Mouse (Mus musculus): ENCODE measurements around the gene Gm4778.
A peak's percentile ranks its signal among the peaks of the same experiment; 100 is the strongest.
"Not testable (repeated sequence)": the region's sequence is repeated elsewhere in the genome, so short reads cannot be mapped to it uniquely, and the experiment has no call there.

The Gm4778 gene

GRCm38 (mm10) chr3:94263736-94264135 lies at the start of gene Gm4778:
Gene Gm4778 (plus strand): TSS chr3:94264036.
- not testable (repeated sequence) for DNase-seq (ENCODE audit: low read depth)

DNA sequence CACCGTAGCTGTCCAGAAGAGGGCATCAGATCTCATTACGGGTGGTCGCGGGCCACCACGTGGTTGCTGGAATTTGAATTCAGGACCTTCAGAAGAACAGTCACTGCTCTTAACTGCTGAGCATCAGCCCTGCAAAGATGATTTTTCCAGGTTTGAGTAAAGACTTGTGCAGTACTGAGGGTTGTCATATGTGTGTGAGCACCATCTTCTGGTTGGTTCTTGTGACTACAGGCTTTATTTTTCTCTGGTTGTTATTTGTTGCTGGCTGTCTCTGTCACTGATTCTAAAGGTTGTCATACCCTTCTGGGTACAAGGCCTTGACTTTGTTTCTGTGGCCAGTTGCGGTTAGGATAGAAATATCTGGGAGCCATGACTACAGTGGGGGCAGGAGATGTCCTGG lies 3.2 kb upstream of the Gm4778 start:
- DNase-seq (ENCODE audit: low read depth): no peak

GRCm38 (mm10) chr3:94275991-94276390 lies 12.2 kb downstream of the Gm4778 start:
- no peak for DNase-seq (ENCODE audit: low read depth)

GRCm38 (mm10) chr3:94305457-94305856 lies 41.6 kb downstream of the Gm4778 start:
- DNase-seq (ENCODE audit: low read depth): no peak

GRCm38 (mm10) chr3:94306975-94307374 lies 43.1 kb downstream of the Gm4778 start:
- no peak for DNase-seq (ENCODE audit: low read depth)

DNA sequence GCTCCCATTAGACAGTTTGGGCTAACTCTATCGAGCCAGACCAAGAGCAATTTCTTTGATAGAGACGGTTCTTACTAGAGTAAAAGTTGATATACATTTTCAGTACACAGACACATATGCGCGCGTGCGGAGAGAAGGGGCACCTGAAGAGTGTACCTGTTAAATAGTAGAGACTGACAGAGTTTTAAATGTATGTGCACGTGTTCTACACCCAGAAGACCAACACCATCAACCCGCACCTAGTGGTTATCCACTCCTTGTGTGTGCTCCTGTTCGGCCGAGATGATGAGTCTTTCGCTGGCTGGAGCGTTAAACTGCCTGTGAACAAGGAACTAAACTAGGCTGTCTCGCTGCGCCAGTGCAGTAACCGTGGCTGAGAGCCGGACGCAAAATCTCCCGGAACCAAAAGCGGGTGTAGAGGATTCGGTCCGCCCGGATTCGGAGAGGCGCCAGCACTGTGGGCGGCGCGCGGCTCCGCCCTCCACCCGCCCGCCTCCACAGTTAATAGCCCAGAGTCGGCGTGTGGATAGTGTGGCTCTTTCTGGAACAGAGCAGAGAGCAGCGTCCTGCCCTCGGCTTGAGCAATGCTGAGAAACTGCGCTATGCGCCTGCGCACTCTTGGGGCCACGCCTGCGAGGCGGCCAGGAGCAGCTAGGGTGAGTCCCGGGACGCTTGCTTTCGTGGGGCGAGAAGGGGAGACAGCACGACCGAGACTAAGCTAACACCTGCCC lies 46.0 kb downstream of the Gm4778 start, which contains the start of gene Them4:
Gene Them4 (plus strand): TSS at position 457 of the 731 bp plus-strand sequence.
- peak; percentile 88 for DNase-seq (ENCODE audit: low read depth)

DNA sequence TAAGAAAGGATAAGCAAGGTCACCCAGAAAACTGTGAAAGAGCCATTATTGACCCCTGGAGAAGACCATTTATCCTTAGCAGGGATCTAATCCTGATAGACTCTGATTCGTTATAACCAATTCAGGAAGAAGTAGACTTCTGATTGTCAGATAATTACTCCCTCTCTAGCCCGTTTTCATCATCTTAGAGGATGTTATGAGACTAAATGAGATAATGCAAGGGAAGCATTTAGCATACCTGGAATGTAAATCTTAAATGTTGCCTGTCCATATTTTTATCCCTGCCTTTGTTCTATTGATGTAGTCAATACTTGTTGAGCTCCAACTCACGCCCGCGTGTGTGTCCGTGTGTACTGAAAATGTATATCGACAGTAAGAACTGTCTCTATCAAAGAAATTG lies 46.7 kb downstream of the Gm4778 start:
- no peak for DNase-seq (ENCODE audit: low read depth)

- DNase-seq (ENCODE audit: low read depth): no peak
Measured at GRCm38 (mm10) chr3:94310911-94311310, 47.1 kb downstream of the Gm4778 start.

DNA sequence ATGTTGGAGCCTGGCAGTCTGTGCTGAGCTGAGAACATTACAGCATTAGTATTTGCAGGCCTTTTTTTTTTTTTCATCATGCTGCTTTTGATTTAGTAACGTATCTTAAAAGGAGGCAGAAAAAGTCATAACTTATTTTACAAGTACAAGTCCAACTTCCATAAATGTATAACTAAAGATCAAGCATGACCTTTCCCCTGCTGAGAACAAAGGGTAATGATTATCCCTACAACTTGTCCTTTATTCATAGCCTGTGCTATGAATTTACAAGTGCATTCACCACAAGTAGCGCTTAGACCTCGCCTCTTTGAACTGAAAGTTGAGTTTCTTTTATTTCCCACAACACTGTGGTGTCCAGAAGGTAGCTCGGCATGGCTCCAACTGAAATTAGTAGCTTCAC lies 47.5 kb downstream of the Gm4778 start:
- DNase-seq (ENCODE audit: low read depth): no peak

Measured in c-Kit-positive CD71-negative TER-119-negative erythroid progenitor cells, embryonic 14.5 days (primary cell).